Mouse (Mus musculus) liver, embryonic 12.5 days (tissue): Measurements from ENCODE around the gene Dyrk1a. TPM values are rescaled to one million over a fixed set of nuclear protein-coding genes. Genes with fewer than 3 reads are reported as not detected.

Experiments
- ATAC-seq: fragments of 200-750 bp; cut with Nextera tagmentation; 2 replicates; pipeline ENCODE4 v1.8.0; 2017; ENCODE audit warnings: moderate number of reproducible peaks, mild to moderate bottlenecking, moderate library complexity
- H3K27ac ChIP-seq: fragments of 300-500 bp; sonication (generic); 2 replicates; pipeline ENCODE4 v1.5.1; 2016; ENCODE audit warnings: mild to moderate bottlenecking
- H3K27me3 ChIP-seq: fragments of 300-500 bp; sonication (generic); replicated peaks from 2 replicates; pipeline ENCODE4 v1.6.1; 2016; ENCODE audit warnings: mild to moderate bottlenecking, moderate library complexity
- H3K36me3 ChIP-seq: fragments of 300-500 bp; sonication (generic); 2 replicates; pipeline ENCODE4 v1.6.1; 2016; ENCODE audit warnings: mild to moderate bottlenecking, moderate library complexity
- H3K4me1 ChIP-seq: fragments of 300-500 bp; sonication (generic); 2 replicates; pipeline ENCODE4 v1.6.1; 2016
- H3K4me2 ChIP-seq: fragments of 300-500 bp; sonication (generic); 2 replicates; pipeline ENCODE4 v1.6.1; 2016; ENCODE audit warnings: mild to moderate bottlenecking, moderate library complexity
- H3K4me3 ChIP-seq: fragments of 300-500 bp; sonication (generic); 2 replicates; pipeline ENCODE4 v1.5.1; 2016; ENCODE audit warnings: mild to moderate bottlenecking, moderate library complexity
- H3K9ac ChIP-seq: fragments of 300-500 bp; sonication (generic); 2 replicates; pipeline ENCODE4 v1.6.1; 2016; ENCODE audit warnings: mild to moderate bottlenecking, moderate library complexity
- H3K9me3 ChIP-seq: fragments of 300-500 bp; sonication (generic); replicated peaks from 2 replicates; pipeline ENCODE4 v1.6.1; 2016; ENCODE audit warnings: mild to moderate bottlenecking, moderate library complexity
- WGBS: fragments of 180-500 bp; shearing (Covaris S2); methylation state at CpG from one replicate; pipeline ENCODE4 v1.1.7; 2016; ENCODE audit not compliant: insufficient replicate concordance; 5-methylcytosine and 5-hydroxymethylcytosine counted together
- polyA plus RNA-seq: library from polyadenylated mRNA; unstranded; fragments of >200 nt; fragmentation: Nextera tagmentation; extraction: Ambion mirVana; gene quantifications from 2 replicates; pipeline ENCODE4 v1.2.1, GENCODE M21; 2016

The Dyrk1a gene
- polyA plus RNA-seq, 1 experiment from 2014 or later, result 4.8 TPM

DNA sequence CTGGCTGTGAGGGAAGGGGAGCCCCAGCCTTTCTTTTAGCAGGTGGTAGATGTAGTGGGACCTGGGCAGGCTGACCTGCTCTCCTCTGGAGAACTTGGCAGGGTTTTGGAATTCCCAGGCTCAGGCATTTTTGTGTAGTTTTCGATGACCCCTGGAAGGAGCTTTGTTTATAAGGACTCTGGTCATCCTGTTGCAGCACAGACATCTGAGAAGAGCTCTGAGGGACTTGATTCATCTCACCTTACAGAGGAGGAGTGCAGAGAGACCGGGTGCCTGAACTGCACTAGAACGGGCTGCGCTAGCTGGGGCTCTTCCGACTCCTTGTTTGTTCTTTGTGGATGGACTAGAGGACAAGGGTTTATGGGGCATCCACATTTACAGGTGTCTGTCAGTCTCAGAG lies 5.9 kb downstream of the Dyrk1a start:
- ATAC-seq, result no peak
- Histone ChIP-seq H3K9ac (no peak overlapping the region), H3K9me3 (no peaks in the 10 kb centered on the region), H3K27ac (no peak overlapping the region), H3K4me3 (no peak overlapping the region), H3K27me3 (no peaks in the 10 kb centered on the region), H3K4me2 (0 out of 2 replicates have a peak overlapping the region, but pooled peaks have one; percentile 10), H3K36me3 (peaks cover 5% of the 10 kb centered on the region; the same call in 1 of the 2 replicates), H3K4me1 (peaks cover 86% of the 10 kb centered on the region)
- 82% methylated on average over 5 of the region's 5 CpGs for WGBS

DNA sequence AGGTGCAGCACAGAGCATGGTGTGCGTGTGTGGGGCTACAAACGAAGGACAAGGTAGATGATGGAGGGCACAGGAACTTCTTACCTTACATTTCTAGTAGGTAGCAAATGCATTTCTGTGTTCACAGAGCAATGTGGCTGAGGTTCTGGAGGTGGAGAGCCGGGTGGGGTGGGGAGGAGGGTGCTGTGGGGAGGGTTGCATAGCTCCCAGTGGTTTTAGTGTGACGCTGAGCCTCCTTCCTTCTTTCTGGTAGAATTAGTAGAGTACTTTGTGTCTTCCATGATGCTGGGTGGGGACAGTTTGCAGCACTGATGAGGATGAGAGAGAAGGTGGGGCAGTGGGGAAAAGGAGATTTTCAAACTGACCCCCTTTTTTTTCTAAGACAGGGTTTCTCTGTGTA lies 9.5 kb downstream of the Dyrk1a start:
- Histone ChIP-seq H3K9me3 (no peaks in the 10 kb centered on the region), H3K27ac (no peak overlapping the region), H3K27me3 (no peaks in the 10 kb centered on the region), H3K4me1 (peaks cover 72% of the 10 kb centered on the region), H3K36me3 (peaks cover 5% of the 10 kb centered on the region; the same call in 1 of the 2 replicates), H3K9ac (no peak overlapping the region), H3K4me3 (no peak overlapping the region), H3K4me2 (no peak overlapping the region)
- ATAC-seq, result no peak
- 65% methylated on average over 4 of the region's 4 CpGs for WGBS

DNA sequence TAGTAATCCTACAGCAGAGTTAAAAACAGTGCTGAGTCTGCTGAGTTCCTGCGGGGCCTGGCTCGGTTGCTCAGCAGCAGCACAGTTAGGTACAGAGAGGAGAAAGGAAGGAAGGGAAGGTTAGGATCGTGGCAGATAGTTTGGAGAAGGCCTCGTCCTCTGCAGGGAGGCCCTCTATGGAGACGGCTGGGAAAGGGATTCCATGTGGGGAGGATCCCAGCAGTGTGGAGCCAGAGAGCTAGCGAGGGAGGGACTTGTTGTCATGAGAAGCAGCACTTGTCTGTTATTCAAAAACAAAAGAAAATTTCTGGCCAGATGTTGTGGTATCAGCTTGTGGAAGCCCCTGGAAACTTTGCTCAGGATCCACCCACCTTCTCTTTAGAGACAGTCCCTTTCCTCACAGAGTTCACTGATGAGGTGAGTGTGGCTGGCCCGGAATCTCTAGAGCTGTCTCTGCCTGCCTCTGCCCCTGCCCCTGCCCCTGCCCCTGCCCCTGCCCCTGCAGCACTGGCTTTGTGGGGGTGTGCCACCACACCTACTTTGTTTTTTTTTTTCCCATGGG lies 11.1 kb downstream of the Dyrk1a start:
- Histone ChIP-seq H3K4me3 (no peak overlapping the region), H3K9me3 (no peaks in the 10 kb centered on the region), H3K4me2 (no peak overlapping the region), H3K27me3 (no peaks in the 10 kb centered on the region), H3K4me1 (peaks cover 67% of the 10 kb centered on the region), H3K9ac (no peak overlapping the region), H3K27ac (peak overlapping the region; percentile 22; the same call in 1 of the 2 replicates), H3K36me3 (no peaks in the 10 kb centered on the region; the same call in 1 of the 2 replicates)
- ATAC-seq, result no peak
- 49% methylated on average over 7 of the region's 7 CpGs for WGBS

DNA sequence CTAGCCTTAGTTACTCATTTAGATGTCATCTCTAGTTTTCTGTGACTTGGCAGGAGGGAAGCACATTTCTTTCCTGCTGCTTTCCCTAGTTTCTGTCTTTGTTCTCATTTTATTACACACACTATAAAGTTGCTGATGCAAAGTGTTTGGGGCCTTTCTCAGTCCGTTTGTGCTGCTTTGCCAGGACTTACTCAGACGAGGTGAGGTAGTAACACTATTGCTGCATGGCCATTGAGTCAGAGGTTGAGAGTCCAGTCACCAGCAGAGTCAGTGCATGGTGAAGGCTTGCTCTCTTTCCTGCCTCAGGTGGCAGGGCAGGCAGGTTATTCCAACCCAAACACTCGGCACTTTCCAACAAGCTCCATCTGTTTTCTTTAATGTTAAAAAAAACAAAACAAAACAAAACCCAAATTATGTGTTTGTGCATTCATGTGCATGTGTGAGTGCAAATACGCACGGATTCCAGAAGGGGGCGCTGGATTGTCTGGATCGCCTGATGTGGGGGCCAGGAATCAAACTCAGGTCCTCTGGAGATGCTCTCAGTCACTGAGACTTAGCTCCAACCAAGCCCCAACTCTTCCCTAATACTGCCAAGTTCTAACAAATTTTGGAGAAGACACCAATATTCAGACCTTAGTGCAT lies 16.7 kb downstream of the Dyrk1a start:
- no peak for ATAC-seq
- Histone ChIP-seq H3K27me3 (no peaks in the 10 kb centered on the region), H3K9me3 (no peaks in the 10 kb centered on the region), H3K9ac (no peak overlapping the region), H3K27ac (no peak overlapping the region), H3K4me3 (no peak overlapping the region), H3K4me1 (peaks cover 72% of the 10 kb centered on the region), H3K4me2 (no peak overlapping the region), H3K36me3 (no peaks in the 10 kb centered on the region; the same call in 1 of the 2 replicates)
- 60% methylated on average over 7 of the region's 7 CpGs for WGBS

DNA sequence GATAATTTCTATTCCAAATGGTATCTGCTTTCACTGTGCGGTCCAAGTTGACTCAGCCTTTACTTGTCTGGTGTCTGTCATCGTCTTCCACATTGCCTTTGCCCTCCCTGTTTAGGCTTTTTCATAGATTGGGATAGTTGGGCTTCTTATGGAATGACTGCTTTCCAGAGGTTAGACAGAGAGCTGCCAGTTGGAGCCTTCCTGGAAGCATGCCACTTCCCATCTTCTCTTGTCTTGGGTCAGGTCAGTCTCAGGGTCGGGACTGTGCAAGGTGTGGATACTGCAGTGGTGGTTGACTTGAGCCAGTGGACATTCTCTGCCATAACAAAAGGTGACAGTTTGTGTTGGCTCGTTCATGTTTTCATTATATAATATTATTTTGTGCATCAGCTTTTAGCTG lies 17.7 kb downstream of the Dyrk1a start:
- H3K4me2 ChIP-seq, result no peak overlapping the region
- H3K9ac ChIP-seq, result no peak overlapping the region
- no peak overlapping the region for H3K27ac ChIP-seq
- no peaks in the 10 kb centered on the region for H3K9me3 ChIP-seq
- H3K4me3 ChIP-seq, result no peak overlapping the region
- H3K4me1 ChIP-seq, result peaks cover 76% of the 10 kb centered on the region
- 78% methylated on average over 4 of the region's 4 CpGs for WGBS
- ATAC-seq, result no peak
- no peaks in the 10 kb centered on the region for H3K27me3 ChIP-seq
- no peaks in the 10 kb centered on the region; the same call in 1 of the 2 replicates for H3K36me3 ChIP-seq

DNA sequence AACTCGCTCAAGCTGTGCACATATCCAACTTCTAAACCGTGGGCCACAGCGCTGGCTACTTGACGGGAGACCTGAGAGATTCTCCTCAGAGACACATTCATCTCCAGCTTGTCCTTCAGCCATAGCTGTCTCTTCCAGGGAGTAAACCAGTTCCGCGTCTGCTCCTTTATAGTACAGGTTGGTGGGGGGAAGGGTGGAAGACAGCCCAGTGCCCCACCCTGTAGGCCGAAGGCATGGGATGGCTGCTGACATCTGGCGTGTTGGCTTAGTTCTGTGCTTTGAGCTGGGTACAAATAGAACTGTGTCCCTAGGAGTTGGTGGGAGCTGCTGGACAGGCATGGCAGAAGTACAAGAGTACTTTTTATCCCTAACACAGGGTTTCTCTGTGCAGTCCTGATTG lies 18.4 kb downstream of the Dyrk1a start:
- Histone ChIP-seq H3K36me3 (no peaks in the 10 kb centered on the region; the same call in 1 of the 2 replicates), H3K4me3 (no peak overlapping the region), H3K27ac (no peak overlapping the region), H3K27me3 (no peaks in the 10 kb centered on the region), H3K4me2 (no peak overlapping the region), H3K4me1 (peaks cover 79% of the 10 kb centered on the region), H3K9me3 (no peaks in the 10 kb centered on the region), H3K9ac (no peak overlapping the region)
- 77% methylated on average over 8 of the region's 8 CpGs for WGBS
- ATAC-seq, result no peak; the same call in 1 of the 2 replicates

DNA sequence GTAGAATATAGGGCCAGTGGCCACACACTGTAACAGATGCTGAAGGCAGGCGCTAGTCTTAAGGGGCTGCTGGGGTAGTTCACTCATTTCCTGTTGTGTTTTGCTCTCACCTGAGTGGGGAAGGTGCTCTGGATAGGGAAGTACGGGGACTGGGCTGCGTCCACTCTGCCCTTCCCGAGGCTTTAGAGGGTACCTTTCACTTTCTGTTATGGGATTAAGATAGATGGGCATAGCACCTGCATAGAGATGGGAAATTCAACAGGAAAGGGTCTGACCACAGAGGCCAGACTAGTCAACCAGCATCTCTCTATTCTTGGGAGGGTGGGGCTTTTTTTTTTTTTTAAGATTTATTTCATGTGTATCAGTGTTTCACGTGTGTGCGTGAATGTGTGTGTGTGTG lies 19.2 kb downstream of the Dyrk1a start:
- WGBS, result 67% methylated on average over 6 of the region's 6 CpGs
- Histone ChIP-seq H3K27ac (no peak overlapping the region), H3K4me1 (peaks cover 77% of the 10 kb centered on the region), H3K4me2 (no peak overlapping the region), H3K27me3 (no peaks in the 10 kb centered on the region), H3K9ac (no peak overlapping the region), H3K4me3 (no peak overlapping the region), H3K9me3 (no peaks in the 10 kb centered on the region), H3K36me3 (no peaks in the 10 kb centered on the region; the same call in 1 of the 2 replicates)
- no peak for ATAC-seq

DNA sequence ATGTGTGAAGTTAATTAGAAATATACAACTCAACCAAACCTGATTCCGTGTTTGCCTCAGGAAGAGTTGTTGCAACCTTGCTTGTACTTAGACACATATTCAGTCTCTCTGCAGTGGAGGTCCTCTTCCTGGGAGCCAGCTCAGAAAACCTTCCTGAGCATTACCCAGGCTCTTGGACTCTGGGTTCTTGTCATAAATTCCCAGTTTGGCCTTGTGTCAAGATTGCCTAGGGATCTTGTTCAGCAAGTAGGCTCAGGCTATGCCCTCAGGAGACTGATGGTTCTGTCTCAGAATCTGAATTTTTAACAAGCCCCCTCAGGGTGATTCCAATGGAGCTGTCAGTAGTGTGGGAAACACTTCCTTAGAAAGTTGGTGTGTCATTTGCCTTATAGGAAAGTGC lies 19.8 kb downstream of the Dyrk1a start:
- Histone ChIP-seq H3K4me2 (no peak overlapping the region), H3K27me3 (no peaks in the 10 kb centered on the region), H3K36me3 (peaks cover 3% of the 10 kb centered on the region; the same call in 1 of the 2 replicates), H3K9me3 (no peaks in the 10 kb centered on the region), H3K9ac (no peak overlapping the region), H3K4me1 (peaks cover 79% of the 10 kb centered on the region), H3K27ac (no peak overlapping the region), H3K4me3 (no peak overlapping the region)
- 74% methylated on average over 1 of the region's 1 CpGs for WGBS
- no peak for ATAC-seq

DNA sequence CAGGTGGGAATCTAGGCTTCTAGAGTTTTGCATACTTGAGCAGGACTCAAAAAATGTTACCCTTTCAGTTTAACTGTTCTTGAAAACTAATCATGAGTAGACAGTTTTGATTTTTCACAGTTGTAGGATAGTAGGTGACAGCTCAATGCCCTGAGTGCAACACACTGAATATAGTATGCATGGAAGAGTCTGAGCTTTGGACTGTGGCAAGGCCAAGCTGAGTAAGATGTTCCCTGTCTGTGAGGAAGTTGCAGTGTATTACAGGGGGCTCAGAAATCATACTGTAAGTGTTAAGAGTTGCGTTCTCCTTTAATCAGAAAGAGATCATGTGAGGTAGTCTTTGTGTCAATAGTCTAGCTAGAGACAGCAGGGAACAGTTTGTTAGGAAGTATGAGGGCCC lies 20.4 kb downstream of the Dyrk1a start:
- H3K27me3 ChIP-seq, result no peaks in the 10 kb centered on the region
- no peak overlapping the region for H3K4me2 ChIP-seq
- ATAC-seq, result no peak
- no peaks in the 10 kb centered on the region for H3K9me3 ChIP-seq
- H3K36me3 ChIP-seq, result peaks cover 4% of the 10 kb centered on the region; the same call in 1 of the 2 replicates
- H3K4me1 ChIP-seq, result peaks cover 81% of the 10 kb centered on the region
- WGBS, result 68% methylated on average over 1 of the region's 1 CpGs
- H3K4me3 ChIP-seq, result no peak overlapping the region
- H3K9ac ChIP-seq, result no peak overlapping the region
- H3K27ac ChIP-seq, result no peak overlapping the region

DNA sequence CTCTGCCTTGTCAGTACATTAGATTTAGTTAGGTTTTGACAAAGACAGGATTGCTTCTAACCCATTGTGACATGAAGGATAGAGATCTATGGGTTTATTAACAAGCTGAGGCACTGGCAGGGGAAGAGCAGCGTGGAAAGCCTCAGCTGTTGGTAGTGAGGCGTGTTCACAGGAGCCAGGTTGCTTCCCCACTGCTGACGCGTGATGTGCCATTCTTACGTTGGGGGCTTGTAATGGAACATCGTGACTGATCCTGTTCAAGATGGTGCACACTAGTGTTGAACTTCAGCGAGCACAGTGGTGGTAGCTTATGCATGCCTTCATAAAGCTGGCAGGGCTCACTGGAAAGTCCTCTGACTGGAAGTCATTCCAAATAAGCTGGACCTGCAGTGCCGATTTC lies 21.2 kb downstream of the Dyrk1a start:
- H3K9me3 ChIP-seq, result no peaks in the 10 kb centered on the region
- no peak overlapping the region for H3K4me3 ChIP-seq
- H3K36me3 ChIP-seq, result peaks cover 4% of the 10 kb centered on the region; the same call in 1 of the 2 replicates
- H3K4me1 ChIP-seq, result peaks cover 83% of the 10 kb centered on the region
- H3K4me2 ChIP-seq, result no peak overlapping the region
- no peak overlapping the region; the same call in 1 of the 2 replicates for H3K9ac ChIP-seq
- 83% methylated on average over 8 of the region's 8 CpGs for WGBS
- H3K27ac ChIP-seq, result no peak overlapping the region
- ATAC-seq, result no peak
- H3K27me3 ChIP-seq, result no peaks in the 10 kb centered on the region

DNA sequence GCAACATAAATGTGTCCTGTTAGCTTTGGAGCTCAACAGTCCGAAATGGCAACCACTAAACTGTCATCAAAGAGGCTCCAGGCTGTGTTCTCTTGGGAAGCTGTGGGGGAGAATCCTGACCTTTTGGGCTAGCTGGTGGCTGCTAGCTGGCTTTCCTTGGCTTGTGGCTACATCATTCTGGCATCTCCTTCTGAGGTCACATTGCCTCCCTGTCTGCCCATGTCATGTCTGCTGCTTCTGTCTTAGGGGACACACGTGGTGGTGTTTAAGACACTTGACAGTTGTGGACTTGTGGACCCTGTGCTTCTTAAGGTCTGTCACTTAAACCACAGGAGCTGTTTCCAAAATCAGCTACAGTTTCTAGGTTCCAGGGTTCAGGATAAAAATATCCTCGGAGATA lies 21.7 kb downstream of the Dyrk1a start:
- H3K27me3 ChIP-seq, result no peaks in the 10 kb centered on the region
- H3K27ac ChIP-seq, result no peak overlapping the region
- no peak overlapping the region; the same call in 1 of the 2 replicates for H3K9ac ChIP-seq
- no peak overlapping the region for H3K4me2 ChIP-seq
- H3K4me1 ChIP-seq, result peaks cover 82% of the 10 kb centered on the region
- peaks cover 4% of the 10 kb centered on the region; the same call in 1 of the 2 replicates for H3K36me3 ChIP-seq
- H3K4me3 ChIP-seq, result no peak overlapping the region
- no peak for ATAC-seq
- WGBS, result 72% methylated on average over 3 of the region's 3 CpGs
- H3K9me3 ChIP-seq, result no peaks in the 10 kb centered on the region

DNA sequence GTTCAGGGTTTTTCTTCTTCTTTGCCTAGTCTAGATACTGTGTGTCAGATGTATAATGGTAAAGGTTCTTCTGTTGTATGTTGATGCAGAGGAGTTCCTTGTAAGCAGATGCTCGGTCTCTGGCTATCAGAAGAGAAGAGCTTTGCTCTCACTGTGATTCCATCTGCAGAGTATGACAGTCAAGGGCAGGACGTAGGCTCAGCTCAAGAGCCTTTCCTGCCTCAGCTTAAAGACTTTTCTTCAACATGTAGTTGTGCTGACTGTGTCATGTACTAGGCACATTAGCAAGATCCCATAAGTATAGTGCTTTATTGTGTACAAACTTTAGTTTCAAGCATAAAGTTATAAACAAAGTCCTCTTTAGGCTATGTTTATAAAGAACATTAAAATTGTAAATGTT lies 26.8 kb downstream of the Dyrk1a start:
- H3K27me3 ChIP-seq, result no peaks in the 10 kb centered on the region
- H3K4me3 ChIP-seq, result no peak overlapping the region
- peaks cover 83% of the 10 kb centered on the region for H3K4me1 ChIP-seq
- WGBS, result 44% methylated on average over 2 of the region's 2 CpGs
- ATAC-seq, result no peak
- H3K9me3 ChIP-seq, result no peaks in the 10 kb centered on the region
- H3K9ac ChIP-seq, result no peak overlapping the region
- H3K4me2 ChIP-seq, result no peak overlapping the region
- H3K27ac ChIP-seq, result no peak overlapping the region
- H3K36me3 ChIP-seq, result 0 out of 2 replicates have a peak, but pooled peaks cover 4% of the 10 kb centered on the region
